Mouse (Mus musculus) naive thymus-derived CD4-positive, alpha-beta T cell, adult 2 months (primary cell): ENCODE measurements at regions not wholly inside any gene's neighbourhood (a gene's known extent, or its start where the extent isn't known, plus 50 kb on each side); places are given as distances from the start of the nearest gene placed in this dataset.
A peak's percentile ranks its signal among the peaks of the same experiment; 100 is the strongest.
"Not testable (repeated sequence)": the region's sequence is repeated elsewhere in the genome, so short reads cannot be mapped to it uniquely, and the experiment has no call there.

Experiments
- DNase-seq: peaks from one replicate; pipeline ENCODE4 v3.0.0-alpha.2; 2011; ENCODE audit warnings: low read depth

- DNase-seq: not testable (repeated sequence)
Measured at GRCm38 (mm10) chrX:50602461-50602875, 174.2 kb upstream of the Olfr1324 start.

DNA sequence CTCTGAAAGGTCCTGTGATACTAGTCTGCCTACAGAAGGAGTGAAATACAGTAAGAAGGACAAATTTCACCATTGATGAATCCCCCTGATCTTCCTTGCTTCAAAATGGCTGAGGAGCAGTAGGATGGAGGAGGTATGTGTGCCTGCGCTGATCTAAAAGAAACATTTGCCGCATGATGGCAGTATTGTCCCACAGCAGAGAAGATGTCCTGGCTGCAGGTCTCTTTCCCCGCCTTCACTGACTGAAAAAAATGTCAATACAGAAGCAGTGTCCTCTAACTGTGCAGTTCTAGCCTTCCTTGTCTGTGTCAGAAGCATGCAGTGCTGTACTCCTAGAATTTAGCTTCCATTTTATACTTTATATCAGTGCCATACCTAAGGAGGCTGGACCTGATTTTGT lies 172.0 kb upstream of the Olfr1324 start:
- peak; percentile 17 for DNase-seq

GRCm38 (mm10) chrX:50599780-50600179 lies 171.5 kb upstream of the Olfr1324 start:
- no peak for DNase-seq

GRCm38 (mm10) chrX:50597626-50598025 lies 169.3 kb upstream of the Olfr1324 start:
- DNase-seq: not testable (repeated sequence)

DNA sequence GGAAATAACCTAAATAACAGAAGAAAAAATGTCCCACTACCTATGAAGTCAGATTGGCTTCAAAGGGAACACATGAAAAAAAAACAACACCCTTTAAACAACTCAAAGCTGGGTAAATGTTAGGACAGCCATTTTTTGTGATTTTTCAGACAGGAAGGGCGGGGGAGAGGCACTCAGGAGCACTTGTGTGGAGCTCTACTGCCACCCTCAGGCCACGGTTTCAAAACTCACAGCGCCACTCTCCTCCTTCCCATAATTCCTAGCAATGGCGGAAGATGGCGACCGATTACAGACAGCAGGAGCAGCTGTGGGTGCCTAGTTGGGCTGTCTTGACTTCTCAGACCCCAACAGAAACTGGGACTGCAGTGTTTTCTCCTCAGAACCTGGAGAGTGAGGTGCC lies 168.8 kb upstream of the Olfr1324 start:
- peak; percentile 39 for DNase-seq

- not testable (repeated sequence) for DNase-seq
Measured at GRCm38 (mm10) chrX:50594976-50595375, 166.7 kb upstream of the Olfr1324 start.

DNA sequence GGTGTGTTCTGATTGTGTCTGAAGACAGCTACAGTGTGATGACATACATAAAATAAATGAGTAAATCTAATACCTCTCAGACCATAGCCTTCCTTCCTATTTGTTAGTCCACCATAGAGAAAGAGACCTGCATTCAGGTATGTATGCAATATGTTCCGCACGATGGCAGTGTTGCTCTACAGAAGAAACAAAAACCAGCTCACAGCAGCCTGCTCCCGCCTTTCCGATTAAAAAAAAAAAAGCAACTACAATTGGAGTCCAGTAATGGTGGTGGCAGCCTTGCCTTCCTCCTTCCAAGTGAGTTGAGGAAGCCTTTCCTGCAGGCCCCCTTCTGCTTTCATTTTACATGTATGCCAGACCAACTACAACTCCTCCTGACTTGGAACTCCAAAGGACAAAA lies 163.2 kb upstream of the Olfr1324 start:
- DNase-seq: no peak

DNA sequence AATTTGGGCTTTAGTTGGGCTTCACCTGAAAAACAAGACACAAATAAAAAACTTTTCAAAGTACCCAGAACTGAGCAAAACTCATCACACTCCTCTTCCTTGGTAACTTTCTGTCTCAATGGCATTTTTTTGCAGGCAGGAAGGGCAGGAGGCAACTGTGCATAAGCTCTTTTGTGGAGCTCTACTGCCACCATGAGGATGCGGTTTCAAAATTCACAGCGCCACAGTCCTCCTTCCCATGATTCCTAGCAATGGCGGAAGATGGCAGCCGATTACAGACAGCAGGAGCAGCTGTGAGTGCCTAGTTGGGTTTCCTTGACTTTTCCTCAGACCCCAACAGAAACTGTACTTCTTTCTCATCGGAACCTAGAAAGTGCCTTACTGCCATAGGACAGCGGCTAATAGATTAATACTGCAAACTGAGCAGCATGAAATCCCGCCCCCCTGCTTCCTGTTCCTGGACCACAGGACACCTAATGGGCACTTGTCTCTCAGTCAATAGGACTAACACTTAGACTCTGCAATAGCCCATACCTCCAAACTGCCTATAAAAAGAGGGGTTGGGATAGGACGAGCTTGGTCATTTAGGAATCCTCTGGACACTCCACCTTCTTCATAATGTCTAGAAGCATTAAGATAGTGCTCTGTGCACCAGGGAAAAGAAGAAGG lies 162.5 kb upstream of the Olfr1324 start:
- DNase-seq: no peak

- no peak for DNase-seq
Measured at GRCm38 (mm10) chrX:50588892-50589291, 160.6 kb upstream of the Olfr1324 start.

DNA sequence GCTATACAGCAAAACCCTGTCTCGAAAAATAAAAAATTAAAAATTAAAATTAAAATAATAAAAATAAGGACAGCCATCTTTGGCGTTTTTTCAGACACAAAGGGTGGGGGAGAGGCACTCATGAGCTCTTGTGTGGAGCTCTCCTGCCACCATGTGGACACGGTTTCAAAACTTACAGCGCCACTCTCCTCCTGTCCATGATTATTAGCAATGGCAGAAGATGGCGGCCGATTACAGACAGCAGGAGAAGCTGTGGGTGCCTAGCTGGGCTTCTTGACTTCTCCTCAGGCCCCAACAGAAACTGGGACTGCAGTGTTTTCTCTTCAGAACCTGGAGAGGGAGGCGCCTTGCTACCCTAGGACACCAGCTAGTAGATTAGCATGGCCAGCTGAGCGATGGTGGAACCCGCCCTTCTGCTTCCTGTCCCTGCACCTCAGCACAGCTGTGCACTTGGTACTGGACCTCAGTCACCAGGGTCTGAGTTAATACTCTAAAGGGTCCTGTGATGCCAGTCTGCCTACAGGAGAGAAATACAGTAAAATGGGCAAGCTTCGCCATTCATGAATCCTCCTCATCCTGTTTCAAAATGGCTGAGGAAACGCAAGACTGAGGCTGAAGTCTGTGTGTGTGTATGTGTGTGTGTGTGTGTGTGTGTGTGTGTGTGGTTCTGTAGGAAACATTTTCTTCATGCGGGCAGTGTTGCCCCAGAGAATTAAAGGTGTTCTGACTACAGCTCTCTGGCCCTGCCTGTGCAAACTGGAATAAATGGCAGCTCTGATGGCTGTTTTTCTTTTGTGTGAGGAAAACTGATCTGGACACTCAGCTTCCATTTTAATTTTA lies 155.7 kb upstream of the Olfr1324 start:
- DNase-seq: no peak

- DNase-seq: no peak
Measured at GRCm38 (mm10) chrX:50580200-50580599, 151.9 kb upstream of the Olfr1324 start.

- no peak for DNase-seq
Measured at GRCm38 (mm10) chrX:50576824-50577223, 148.5 kb upstream of the Olfr1324 start.

GRCm38 (mm10) chrX:50572191-50573095 lies 144.1 kb upstream of the Olfr1324 start:
- peak; percentile 10 for DNase-seq

DNA sequence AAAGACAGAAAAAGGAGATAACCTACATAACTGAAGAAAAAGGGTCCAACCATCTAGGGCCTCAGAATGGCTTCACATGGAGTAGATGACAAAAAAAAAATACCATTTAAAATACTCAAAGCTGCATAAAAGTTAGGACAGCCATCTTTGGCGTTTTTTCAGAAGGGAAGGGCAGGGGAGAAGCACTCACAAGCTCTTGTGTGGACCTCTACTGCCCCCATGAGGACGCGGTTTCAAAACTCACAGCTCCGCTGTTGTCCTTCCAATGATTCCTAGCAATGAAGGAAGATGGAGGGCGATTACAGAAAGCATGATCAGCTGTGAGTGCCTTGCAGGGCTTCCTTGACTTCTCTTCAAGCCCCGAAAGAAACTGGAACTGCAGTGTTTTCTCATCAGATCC lies 140.8 kb upstream of the Olfr1324 start:
- no peak for DNase-seq

DNA sequence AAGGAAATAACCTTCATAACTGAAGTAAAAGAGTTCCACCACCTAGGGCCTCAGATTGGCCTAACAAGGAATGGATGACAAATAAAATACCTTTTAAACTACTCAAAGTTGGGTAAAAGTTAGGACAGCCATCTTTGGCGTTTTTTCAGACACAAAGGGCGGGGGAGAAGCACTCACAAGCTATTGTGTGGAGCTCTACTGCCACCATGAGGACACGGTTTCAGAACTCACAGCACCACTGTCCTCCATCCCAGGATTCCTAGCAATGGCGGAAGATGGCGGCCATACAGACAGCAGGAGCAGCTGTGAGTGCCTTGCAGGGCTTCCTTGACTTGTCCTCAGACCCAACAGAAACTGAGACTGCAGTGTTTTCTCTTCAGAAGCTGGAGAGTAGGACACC lies 138.0 kb upstream of the Olfr1324 start:
- DNase-seq: peak; percentile 12

- peak; percentile 17 for DNase-seq
Measured at GRCm38 (mm10) chrX:50565031-50565430, 136.7 kb upstream of the Olfr1324 start.

- DNase-seq: peak; percentile 32
Measured at GRCm38 (mm10) chrX:50560915-50561314, 132.6 kb upstream of the Olfr1324 start.

GRCm38 (mm10) chrX:50550297-50550696 lies 122.0 kb upstream of the Olfr1324 start:
- DNase-seq: peak; percentile 17

DNA sequence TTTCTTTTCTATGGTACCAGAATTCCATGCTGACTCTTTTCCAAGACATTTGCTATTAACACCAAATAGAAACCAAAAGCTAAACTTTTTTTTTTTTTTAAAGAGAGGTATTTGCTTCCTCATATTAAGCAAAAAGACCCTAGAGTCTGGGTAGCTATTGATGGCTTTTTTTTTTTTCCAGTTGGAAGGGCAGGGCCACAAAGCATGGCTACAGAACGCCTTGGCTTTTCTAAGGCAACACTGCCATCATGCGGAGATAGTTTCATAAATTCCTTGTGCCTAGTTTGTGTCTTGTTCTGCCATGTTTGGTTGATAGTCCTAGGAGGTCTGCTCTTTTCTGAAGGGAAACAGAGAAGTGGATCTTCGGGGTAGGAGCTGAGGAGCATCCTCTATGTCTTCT lies 121.4 kb upstream of the Olfr1324 start:
- peak; percentile 22 for DNase-seq

- peak; percentile 21 for DNase-seq
Measured at GRCm38 (mm10) chrX:50537785-50538159, 109.5 kb upstream of the Olfr1324 start.

DNA sequence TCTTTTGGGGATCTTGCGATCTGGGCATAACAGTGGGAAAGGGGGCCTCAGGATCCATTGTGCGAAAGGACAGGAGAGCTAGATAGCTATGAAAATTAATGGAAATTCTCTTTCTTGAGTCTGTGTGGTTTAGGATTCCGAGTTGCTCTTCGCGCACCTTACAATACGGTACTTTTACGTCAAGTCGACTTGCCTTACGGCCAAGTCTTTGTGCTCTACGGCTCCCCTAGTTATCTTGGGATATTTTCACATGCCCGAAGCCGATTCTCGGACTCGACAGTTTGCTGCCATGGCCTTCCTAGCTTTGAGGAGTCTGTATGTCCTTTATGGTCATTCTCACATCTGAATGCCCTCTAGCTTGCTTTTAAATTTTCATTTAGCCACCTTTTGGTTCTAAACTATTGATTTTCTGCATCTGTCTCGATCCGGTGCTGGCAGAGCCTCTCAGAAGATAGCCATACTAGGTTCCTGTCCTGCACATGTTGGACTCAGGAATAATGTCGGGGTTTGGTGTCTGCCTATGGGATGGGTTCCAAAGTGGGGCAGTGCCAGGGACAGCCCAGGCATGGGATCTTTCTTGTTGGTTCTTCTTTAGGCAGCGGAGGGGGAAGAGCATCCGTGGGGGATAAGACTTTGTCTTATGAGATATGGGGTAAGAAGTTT lies 109.0 kb upstream of the Olfr1324 start:
- peak; percentile 61 for DNase-seq

DNA sequence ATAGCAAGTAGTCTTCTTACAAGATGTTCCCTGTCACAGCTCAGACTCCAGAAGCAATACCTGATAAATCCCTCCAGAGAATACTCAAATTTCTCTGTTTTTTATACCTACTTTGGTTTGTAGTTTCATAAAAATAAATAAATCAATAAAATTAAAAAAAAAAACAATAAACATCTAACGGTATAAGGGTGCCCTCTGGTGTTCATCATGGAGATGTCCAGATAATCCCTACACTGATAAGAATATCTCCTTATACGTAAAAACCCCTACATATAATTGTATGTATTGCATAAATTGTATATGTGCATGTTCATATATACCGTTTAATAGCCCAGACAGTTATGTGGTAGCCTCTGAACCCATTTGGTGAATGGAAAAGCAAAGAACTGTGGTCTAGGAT lies 75.7 kb upstream of the Olfr1324 start:
- no peak for DNase-seq
